Mouse (Mus musculus) ovary, postnatal 14 days (tissue): ENCODE data around the gene Kctd2.

Source experiments
- DNase-seq: peaks from one replicate; pipeline ENCODE4 v3.0.0; 2022; ENCODE audit warnings: low spot score

Kctd2 gene

GRCm38 (mm10) chr11:115400630-115401391 is 19.1 kb upstream of the Kctd2 start:
- DNase-seq: no peak

GRCm38 (mm10) chr11:115403338-115404124 is 16.4 kb upstream of the Kctd2 start, which contains the start of gene Mrpl58:
Mrpl58 (plus strand) TSS chr11:115403752.
- DNase-seq: peak; percentile 80

- no peak for DNase-seq
These were observed 14.2 kb upstream of the Kctd2 start for GRCm38 (mm10) chr11:115405723-115406122.

GRCm38 (mm10) chr11:115406858-115407401 is 13.0 kb upstream of the Kctd2 start:
- DNase-seq: no peak

GRCm38 (mm10) chr11:115408266-115408920 is 11.5 kb upstream of the Kctd2 start:
- no peak for DNase-seq

- no peak for DNase-seq
These were observed 10.4 kb upstream of the Kctd2 start for GRCm38 (mm10) chr11:115409556-115409955.

GRCm38 (mm10) chr11:115420336-115421190 is 635 bp downstream of the Kctd2 start:
- DNase-seq: peak; percentile 51

GRCm38 (mm10) chr11:115421328-115421727 is 1.4 kb downstream of the Kctd2 start:
- no peak for DNase-seq

- no peak for DNase-seq
These were observed 2.0 kb downstream of the Kctd2 start for GRCm38 (mm10) chr11:115421972-115422371.

GRCm38 (mm10) chr11:115423091-115423490 is 3.2 kb downstream of the Kctd2 start:
- DNase-seq: no peak

- no peak for DNase-seq
These were observed 4.7 kb downstream of the Kctd2 start for GRCm38 (mm10) chr11:115424666-115425065.

GRCm38 (mm10) chr11:115425671-115426070 is 5.7 kb downstream of the Kctd2 start:
- no peak for DNase-seq

- DNase-seq: peak; percentile 53
These were observed 7.8 kb downstream of the Kctd2 start for GRCm38 (mm10) chr11:115427482-115428331.

GRCm38 (mm10) chr11:115429307-115429706 is 9.4 kb downstream of the Kctd2 start:
- DNase-seq: no peak

GRCm38 (mm10) chr11:115430561-115430960 is 10.6 kb downstream of the Kctd2 start:
- no peak for DNase-seq

GRCm38 (mm10) chr11:115432814-115433213 is 12.9 kb downstream of the Kctd2 start:
- no peak for DNase-seq

GRCm38 (mm10) chr11:115433342-115433741 is 13.4 kb downstream of the Kctd2 start:
- no peak for DNase-seq

GRCm38 (mm10) chr11:115435596-115436337 is 15.8 kb downstream of the Kctd2 start:
- DNase-seq: no peak

GRCm38 (mm10) chr11:115437571-115438122 is 17.7 kb downstream of the Kctd2 start:
- DNase-seq: no peak
